Mouse (Mus musculus): ENCODE results near the gene Hnrnpu. TPM values are rescaled to one million over a fixed set of nuclear protein-coding genes. Genes with fewer than 3 reads are reported as not detected.

Hnrnpu gene
- polyA plus RNA-seq, 1 experiment: 48.6 TPM

- H3K4me1 ChIP-seq (ENCODE audit: control insufficient read depth, insufficient read depth, insufficient read length): peaks cover 6% of the 10 kb centered on the region
- 15% methylated on average over 11 of the region's 11 CpGs for WGBS
- no peak for DNase-seq (ENCODE audit: low read depth in 1 of 2, low spot score in 2 of 2)
- no peak overlapping the region for H3K4me3 ChIP-seq (ENCODE audit: extremely low read depth, insufficient read depth, insufficient read length)
- no peaks in the 10 kb centered on the region for H3K36me3 ChIP-seq (ENCODE audit: control insufficient read depth, insufficient read depth, low read length)
- no peak overlapping the region for H3K27ac ChIP-seq (ENCODE audit: insufficient read depth, low read length)
- peaks cover 5% of the 10 kb centered on the region for H3K27me3 ChIP-seq (ENCODE audit: control insufficient read depth, insufficient read depth, low read length)
- no peak for TF ChIP-seq CTCF (IDR thresholded peaks at IDR 0.05; ENCODE audit: extremely low read depth, insufficient read depth, insufficient read length, insufficient replicate concordance)
- TF ChIP-seq POLR2A (IDR thresholded peaks at IDR 0.05; ENCODE audit: low read depth, low read length): no peak
Measured at GRCm38 (mm10) chr1:178275738-178276053, 61.9 kb downstream of the Hnrnpu start.

GRCm38 (mm10) chr1:178275174-178275730, 62.3 kb downstream of the Hnrnpu start:
- 66% methylated on average over 9 of the region's 9 CpGs for WGBS
- H3K27ac ChIP-seq (ENCODE audit: insufficient read depth, low read length): no peak overlapping the region
- DNase-seq (ENCODE audit: low read depth in 1 of 2, low spot score in 2 of 2): no peak
- no peak for TF ChIP-seq CTCF (IDR thresholded peaks at IDR 0.05; ENCODE audit: extremely low read depth, insufficient read depth, insufficient read length, insufficient replicate concordance)
- no peak for TF ChIP-seq POLR2A (IDR thresholded peaks at IDR 0.05; ENCODE audit: low read depth, low read length)
- H3K4me3 ChIP-seq (ENCODE audit: extremely low read depth, insufficient read depth, insufficient read length): no peak overlapping the region
- H3K36me3 ChIP-seq (ENCODE audit: control insufficient read depth, insufficient read depth, low read length): no peaks in the 10 kb centered on the region
- H3K27me3 ChIP-seq (ENCODE audit: control insufficient read depth, insufficient read depth, low read length): peaks cover 5% of the 10 kb centered on the region
- peaks cover 6% of the 10 kb centered on the region for H3K4me1 ChIP-seq (ENCODE audit: control insufficient read depth, insufficient read depth, insufficient read length)

Other genes starting within 250 kb of the Hnrnpu start
- gene Desi2, start 150.4 kb downstream of the Hnrnpu start, polyA plus RNA-seq (2012; rRNA removed): 4.4 and 4.7 TPM in 2 replicates
- 3.7 and 4.2 TPM in 2 replicates for gene Cox20, start 18.7 kb downstream of the Hnrnpu start, polyA plus RNA-seq (2012; rRNA removed)
- 0.23 and 0.34 TPM in 2 replicates for gene Efcab2, start 68.3 kb upstream of the Hnrnpu start, polyA plus RNA-seq (2012; rRNA removed)
- 0.02 and 0.04 TPM in 2 replicates for gene Kif26b, start 191.3 kb upstream of the Hnrnpu start, polyA plus RNA-seq (2012; rRNA removed)